Mouse (Mus musculus): ENCODE results near the gene Tnxb. TPM values are rescaled to one million over a fixed set of nuclear protein-coding genes. Genes with fewer than 3 reads are reported as not detected.

The Tnxb gene
- polyA plus RNA-seq (2017; shearing (Covaris generic)), result not detected

DNA sequence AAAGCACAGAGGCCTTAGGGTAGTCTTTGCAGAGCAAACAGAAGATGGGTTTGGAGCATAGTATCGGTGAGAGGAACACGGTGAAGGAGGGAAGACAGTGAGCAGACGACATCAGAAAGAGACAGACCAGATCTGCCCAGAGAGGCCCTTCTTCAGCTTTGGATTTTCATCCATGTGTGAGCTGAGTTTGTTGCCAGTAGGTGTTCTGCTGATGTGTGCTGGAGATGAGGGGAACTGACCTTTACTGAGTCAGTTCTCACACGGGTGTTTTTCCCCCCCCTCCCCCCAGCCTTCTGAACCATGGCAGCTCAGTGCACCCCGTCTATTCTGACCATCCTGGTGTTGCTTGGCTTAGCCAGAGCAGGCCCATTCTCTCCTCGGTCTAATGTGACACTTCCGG lies at the start of gene Tnxb:
Gene Tnxb, plus strand, starts transcription at position 301 of the 400 bp plus-strand sequence.
- no peak for ATAC-seq

DNA sequence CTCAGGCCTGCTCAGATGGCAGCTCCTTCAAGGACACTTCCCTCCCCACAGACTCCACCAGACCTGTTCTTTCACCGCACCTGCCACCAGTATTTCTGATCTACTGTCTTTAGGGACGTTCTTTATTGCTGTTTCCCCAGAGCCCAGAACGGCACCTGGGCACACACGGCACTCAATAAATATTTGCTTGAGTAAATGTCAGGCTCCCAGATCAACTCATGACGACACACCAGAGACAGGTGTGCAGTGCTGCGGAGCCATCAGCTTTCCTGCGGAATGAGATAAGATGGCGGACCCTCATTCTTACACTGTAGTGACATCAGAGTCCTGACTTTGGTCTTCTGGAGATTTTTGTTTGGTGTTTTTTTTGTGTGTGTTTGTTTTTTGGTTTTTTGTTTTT lies 49.3 kb upstream of the Tnxb start:
- no peak for ATAC-seq

DNA sequence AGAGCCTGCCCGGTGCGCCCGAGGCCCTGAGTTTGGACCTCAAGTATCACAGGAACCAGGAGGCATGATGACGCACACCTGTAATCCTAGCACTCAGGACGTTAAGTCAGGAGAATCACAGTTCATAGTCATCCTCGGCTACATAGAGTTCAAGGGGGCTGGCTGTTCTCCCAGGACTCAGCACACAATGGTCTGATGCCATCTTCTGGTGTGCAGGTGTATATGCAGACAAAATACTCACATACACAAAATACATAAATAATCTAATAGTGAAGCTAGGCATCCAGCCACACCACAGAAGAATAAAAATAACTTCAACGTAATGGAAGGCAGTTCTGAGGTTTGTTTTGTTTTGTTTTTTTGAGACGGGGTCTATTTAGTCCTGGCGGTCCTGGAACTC lies 47.2 kb upstream of the Tnxb start:
- no peak for ATAC-seq

DNA sequence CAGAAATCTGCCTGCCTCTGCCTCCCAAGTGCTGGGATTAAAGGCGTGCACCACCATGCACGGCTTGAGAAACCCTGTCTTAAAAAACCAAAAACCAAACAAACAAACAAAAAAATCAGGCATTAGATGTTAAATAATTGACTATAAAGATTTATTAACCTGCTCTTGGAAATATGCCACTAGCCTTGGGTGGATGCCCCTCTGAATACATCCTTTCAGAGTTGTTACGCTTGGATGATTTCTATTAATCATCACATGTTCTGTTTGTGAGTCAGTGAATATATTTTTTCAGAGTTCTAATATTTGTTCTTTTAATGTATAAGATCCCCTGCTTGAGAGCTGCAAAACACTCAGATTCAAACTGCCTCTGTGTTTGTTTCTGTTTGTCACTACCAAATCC lies 45.4 kb upstream of the Tnxb start:
- no peak for ATAC-seq

DNA sequence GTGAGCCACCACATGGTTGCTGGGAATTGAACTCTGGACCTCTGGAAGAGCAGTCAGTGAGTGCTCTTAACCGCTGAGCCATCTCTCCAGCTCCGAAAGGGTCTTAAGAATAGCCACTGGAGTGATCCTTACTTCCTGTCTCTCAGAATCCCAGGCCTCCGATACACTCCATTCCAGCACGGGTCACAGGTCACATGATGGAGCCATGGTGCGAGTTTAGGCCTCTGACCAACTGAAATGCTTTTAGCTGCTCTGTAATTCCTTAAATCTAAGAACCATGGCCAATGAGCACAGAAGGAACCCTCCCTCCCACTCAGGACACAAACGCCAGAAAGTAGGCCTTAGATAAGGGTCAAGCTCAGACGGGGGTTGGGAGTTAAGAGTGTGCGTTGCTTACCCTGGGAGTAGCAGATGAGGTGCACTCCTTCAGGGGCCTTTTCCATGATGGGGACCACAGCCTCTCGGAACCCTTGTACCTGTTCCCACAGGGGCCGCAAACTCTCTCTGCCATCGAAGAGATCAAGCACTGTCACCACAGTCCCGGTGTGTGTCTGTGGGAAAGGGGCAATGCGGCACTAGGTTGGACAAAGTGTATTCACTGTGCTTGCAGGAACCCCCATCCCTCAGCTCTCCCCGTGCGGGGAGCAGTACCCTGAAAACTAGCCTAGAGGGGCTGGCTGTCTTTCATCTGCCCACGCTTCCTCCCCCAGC lies 44.1 kb upstream of the Tnxb start:
- ATAC-seq, result no peak

DNA sequence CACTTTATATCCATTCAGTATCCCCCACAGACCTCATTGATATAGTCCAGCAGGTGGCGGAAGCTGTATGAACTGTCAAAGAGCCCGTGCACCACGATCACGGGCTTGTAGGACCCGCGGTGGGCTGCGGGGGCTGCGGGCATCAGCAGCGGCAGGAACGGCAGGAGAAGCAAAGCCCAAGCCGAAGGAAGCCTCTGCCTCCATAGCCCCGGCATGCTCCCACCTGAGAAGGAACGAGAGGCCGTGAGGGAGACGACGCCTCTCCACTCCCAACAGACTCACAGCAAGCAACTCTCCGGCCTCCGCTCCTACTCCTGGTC lies 43.6 kb upstream of the Tnxb start:
- ATAC-seq, result peak; percentile 19

DNA sequence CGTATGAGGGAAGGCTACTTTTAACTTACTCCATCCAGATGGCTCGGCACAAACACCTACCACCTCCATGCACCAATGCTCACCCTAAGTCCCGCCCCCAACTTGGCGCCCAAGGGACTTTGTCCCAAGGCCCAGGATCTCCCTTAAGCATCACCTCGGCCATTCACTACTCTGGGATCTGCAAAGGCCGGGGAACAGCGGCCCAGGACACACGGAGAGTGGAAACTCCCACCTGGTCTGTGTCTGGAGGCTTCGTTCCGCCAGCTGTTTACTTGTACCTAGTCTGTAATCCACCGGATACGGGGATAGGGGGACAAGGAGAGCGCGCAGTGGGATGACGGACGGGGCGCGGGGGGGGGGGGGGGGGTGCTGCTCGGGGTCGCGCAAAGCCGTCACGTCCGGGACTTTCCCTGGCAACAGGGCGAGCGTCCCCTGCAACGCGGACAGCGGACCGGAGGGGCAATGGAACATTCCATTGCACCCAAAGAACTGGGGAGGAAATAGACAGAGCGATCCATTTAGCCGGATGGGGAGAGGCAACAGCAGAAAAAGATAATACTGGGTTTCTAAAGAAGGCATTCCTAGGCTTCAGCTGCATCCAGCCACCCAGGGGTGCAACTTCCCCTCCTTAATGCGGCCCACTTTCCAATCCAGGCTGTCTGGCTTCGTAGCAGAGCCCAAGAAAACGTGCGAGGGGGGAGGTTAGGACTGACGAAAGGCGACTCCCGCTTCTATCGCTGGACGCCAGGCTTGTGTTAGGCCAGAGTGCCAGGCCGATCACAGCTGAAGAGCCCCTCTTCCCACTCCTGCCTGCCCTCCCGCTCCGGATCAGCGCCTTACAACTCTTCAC lies 43.0 kb upstream of the Tnxb start:
- peak; percentile 62 for ATAC-seq

DNA sequence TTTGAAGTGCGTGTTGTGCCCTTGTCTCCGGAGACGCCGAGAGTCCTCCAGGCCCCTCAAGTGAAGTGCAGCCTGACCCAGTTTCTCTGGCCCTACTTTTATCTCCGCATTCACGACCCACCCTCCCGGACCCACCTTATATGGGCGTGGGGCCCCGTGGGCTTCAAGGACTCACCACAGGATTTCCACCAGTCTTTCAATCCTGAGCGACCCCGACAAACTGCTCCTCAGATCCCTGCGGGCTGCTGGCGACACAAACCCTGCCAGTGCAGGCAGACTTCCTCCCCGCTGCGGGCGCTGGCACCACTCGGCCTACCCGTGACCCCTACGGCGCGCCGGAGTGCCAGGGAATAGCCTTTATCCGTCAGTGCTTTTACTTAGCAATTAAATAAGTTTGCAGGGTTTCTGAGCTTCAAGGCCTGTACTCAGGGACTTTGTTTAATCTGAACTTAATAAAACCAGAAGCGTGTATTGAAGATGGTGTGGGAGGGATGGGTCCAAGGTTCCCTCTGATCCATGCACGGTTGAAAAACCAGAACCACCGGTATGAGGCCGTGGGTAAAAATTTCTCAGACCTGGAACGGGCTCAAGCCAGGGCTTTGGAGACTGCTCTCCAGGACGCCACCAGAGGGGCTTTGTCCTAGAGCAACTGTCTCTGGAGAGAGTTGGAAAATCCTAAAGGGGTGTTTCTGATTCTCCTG lies 42.2 kb upstream of the Tnxb start, which contains the start of gene Ppt2:
Gene Ppt2, minus strand, starts transcription at position 568 of the 701 bp plus-strand sequence.
- ATAC-seq, result no peak

DNA sequence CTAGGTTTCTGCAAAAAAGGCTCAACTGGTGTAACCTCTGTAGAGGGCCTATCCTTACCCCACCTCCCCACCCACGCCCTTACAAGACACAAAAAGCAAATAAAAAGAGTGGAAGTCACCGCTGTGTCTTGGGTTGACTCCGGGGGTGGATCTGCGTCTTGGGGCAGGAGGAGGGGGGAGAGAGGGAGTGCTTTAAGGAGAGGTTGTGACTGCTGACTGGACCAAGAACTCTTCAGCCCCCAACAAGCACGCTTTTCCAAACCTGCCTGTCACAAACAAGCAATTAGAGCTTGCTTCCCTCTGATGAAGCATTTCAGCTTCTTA lies 41.7 kb upstream of the Tnxb start:
- ATAC-seq, result no peak

DNA sequence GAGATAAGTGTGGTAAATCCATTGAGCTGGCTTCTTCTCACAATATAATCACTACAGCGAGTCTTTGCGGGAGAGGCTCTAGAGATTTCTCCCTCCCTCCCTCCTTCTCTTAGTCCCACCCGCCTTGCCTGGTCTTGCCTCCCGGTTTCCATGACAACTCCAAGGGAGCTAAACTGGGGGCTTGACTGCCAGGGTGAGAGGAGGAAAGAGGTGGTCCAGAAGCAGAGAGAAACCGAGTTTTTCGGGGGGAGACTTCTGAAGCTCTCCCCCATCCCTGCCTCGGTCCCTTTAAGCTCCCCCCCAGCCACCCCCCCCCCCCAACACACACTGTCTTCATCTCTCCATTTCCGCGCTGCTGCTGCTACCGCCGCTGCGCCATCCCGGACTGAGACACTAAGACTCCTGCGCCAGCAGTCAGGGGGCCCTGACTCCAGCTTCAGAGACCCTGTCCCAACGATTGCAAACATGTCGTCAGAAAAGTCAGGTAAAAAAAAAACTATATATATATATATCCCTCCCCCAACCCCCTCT lies 41.0 kb upstream of the Tnxb start, which contains the start of gene Prrt1:
Gene Prrt1, plus strand, starts transcription at position 313 of the 531 bp plus-strand sequence.
- ATAC-seq, result no peak

DNA sequence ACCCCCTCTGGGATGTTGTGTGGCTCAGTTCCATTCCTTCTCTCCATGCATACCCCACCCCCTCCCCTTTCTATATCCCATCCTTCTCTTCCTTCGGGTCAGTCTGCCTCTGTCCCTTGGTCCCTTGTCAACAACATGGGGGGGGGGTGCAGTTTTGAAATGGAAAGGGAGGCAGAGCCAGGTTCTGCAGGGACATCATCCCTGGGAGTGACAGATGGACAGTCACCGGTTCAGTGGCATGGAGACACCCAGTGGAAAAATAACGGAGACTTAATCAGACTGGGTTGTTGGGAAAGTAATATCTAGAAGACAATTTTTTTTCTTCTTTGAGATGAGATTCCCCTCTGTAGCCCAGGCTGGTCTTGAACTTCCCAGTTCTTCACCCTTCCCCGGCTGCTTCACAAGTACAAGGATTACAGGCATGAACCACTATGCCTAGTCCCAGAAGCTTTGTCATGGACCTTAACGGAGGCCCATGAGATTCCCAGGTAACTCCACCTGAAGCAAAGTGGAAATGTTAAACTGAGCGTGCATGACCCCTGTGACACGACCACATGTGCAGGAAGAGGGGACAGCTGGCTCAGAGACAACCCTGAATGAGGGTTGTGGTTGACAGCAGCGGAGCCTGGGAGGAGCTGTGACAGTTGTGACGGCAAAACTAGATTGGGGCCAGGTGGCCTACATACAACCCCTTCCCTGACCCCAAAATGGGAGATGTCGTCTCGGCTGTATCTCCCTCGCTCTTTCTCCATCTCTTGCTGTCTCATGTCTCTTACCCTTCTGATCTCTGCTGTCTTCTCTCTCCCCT lies 40.3 kb upstream of the Tnxb start:
- peak; percentile 48 for ATAC-seq

DNA sequence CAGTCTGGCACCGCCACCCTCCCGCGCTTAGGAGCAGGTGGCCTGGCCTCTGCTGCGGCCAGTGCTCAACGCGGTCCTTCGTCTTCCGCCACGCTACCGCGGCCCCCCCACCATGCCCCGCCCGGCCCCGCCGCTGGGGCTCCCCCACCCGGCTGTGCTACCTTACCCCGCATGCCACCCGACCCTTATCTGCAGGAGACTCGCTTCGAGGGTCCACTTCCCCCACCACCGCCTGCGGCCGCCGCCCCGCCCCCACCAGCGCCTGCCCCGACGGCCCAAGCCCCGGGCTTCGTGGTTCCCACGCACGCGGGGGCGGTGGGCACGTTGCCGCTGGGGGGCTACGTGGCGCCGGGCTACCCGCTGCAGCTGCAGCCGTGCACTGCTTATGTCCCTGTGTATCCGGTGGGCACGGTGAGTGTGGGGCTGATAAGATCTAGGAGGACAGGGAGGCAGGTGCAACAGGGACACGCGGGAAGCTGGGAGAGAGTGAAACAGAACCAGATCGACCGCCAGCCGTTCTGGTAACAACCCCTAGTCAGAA lies 39.5 kb upstream of the Tnxb start:
- no peak for ATAC-seq

DNA sequence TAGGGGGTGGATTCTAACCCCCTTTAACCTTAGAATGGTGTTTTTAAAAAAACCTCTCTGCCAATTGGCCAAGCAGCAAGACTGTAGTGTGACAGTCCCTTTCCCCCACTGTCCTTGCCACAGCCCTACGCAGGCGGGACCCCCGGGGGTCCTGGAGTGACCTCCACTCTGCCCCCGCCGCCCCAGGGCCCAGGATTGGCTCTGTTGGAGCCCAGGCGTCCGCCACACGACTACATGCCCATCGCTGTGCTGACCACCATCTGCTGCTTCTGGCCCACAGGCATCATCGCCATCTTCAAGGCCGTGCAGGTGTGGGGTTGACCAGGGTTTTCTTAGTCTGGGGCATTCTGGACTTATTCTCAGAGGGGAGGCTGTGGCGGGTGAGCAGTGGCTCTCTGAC lies 38.7 kb upstream of the Tnxb start:
- ATAC-seq, result no peak

DNA sequence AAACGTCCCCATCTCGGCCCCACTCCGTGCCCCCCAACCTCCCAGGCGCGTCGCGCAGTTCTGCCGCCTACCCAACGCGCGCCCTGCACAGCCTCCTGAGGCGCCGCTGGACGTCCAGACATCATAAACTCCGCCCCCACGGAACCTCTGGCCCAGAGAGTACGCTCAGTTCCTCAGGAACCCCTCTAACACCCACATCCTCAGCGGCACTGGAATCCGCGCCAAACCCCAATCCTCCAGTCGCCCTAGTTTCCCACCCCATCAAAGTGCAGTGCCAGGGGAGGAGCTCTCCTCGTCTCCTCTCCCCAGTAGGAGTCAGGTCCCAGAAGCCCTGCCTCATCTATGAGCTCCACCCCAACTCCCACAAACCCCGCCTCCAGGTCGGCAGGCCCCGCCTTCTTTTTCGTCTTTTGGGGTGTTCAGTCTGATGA lies 38.1 kb upstream of the Tnxb start:
- peak; percentile 56 for ATAC-seq

DNA sequence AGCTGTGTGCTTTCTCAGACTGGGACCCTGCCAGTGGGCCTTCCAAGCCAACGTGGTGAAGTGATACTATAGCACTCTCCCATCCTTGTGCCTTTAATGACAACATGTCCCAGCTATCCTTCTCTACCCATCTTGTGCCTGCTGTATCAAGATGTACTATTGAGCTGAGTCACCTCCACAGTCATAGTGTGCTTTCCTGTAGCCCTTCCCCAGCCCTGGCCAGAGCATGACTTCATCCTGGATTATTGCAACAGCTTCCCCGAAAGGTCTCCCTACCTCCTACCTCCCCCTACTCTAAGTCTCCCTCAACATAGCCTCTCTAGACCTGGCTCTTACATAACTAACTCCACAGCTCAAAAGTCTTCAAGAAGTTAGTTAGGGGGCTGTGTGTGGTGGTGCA lies 34.7 kb upstream of the Tnxb start:
- no peak for ATAC-seq

DNA sequence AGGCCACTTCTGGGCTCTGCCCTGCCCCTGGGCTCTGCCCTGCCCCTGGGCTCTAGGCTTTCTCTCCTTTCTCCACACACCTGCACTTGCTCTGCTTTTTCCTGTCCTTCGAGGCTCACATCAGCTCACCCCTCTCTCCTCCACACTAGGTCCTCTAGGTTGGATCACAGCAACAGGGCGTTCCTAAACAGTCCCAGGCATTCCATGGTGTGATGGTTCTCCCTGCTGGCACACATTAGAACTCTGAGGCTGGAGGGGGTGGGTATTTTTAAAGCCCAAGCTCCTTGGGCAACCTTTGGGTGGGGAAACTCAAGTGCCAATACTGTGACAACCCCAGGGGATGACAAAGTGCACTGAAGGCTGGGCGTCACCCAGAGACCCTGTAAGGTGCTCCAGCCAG lies 32.9 kb upstream of the Tnxb start:
- no peak for ATAC-seq

DNA sequence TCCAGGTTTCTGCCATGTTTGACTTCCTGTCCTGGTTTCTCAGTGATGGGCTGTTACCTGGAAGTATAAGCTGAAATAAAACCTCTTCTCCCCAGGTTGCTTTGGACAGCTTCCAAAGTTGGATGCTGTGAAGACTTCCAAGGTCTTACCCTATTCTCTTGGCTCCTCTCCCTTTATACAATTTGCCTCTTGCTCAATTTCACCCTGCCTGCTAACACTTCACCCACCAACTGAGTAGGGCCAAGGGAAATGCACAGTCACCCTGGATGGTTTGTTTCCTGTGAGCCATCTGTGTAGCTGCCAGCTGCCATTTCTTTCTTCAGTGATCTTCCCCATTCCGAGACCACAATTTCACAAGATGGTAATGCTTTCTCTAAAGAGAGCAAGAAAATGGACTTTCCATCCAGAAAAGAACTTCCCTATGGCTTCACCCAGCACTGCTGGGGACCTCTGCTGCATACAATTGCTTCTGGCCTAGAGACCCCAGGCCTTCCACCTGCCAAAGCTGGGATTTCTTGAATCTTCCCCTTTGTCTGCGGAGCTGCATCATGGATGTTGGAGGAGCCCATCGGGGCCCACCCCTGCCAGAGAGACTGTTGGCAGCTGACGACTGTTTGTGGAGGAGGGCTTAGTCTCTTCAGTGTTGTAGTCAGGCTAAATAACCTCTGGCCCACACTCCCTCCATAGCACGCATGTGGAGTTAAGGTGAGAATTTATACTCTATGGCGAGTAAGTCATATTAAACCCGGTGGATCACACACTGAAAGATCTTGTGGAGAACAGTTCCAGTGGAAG lies 30.7 kb upstream of the Tnxb start:
- no peak for ATAC-seq

DNA sequence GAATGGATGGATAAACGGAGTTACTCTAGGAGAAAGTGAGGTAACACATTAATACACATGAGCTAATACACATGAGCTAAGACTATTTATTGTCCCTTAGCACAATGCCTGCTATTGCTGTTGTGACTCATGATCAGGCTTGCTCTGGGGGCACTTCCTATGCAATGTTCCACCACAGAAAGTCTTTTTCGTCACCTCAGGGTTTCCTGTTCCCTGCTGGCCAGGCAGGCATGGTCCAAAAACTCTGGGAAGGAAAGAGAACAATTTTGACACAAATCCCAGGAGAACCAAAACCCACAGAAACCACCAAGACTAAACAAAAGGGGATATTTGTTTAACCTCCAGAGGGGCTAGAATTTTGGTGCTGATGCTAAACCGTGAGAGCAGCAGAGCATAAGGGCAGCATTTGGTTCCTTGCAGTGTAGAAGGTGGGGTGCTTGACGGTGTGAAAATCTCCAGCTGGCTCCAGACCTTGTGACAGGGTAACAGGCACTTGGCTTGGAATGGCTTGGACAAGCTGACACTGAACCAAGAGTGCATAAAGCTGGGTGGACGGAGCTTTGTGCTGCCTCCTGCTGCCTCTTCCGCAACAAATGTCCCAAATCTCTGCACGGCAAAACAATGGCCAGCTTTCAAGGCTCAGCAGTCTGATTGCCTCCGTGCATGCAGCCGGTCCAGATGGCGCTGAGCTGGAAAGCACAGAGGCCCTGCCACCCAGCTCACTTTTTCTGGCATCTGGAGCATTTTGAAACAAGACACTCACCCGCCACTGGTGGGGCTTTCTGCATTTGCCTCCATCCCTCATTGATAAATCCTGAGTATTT lies 29.3 kb upstream of the Tnxb start:
- ATAC-seq, result no peak

DNA sequence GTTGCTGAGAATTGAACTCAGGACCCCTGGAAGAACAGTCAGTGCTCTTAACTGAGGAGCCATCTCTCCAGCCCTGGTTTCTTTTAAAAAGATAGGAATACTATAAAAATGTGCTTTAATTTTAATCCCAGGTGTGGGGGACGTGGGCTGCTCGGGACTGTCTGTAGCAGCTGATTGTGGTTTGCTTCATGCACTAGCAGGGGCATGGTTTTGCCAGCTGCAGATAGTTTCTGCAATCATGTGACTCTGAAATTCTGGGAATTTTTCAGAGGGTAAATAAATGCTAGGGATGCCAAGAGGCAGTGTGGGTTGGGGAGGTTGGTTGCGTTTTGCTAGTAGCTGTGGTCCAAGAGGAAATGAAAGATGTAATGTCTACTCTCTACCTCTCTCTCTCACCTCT lies 28.4 kb upstream of the Tnxb start:
- no peak for ATAC-seq

DNA sequence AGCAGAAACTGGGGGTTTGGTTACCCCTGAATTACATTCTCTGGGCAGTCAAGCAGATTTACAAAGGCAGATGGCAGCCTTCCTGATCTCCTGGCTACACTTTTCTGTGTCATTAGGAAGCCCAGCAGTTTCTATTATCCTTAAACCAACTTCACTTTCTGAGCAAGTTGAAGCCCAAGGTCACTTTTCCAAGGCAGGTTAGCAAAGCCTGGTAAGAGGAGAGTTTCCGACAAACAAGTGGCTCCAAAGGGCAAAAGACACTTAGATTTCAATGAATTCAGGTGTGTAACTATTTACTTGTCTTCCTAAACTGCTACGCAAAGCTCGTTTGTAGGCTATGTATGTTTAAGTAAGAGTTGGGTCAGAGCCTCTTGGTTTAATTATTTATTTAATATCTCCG lies 27.0 kb upstream of the Tnxb start:
- ATAC-seq, result no peak

All from CD4-positive, CD25-positive, alpha-beta regulatory T cell, adult 4 months (primary cell).